Mouse (Mus musculus) embryo, embryonic 11 days (tissue): ENCODE data around the gene Slc22a12.

Source experiments
- DNase-seq: peaks from one replicate; pipeline ENCODE4 v3.0.0-alpha.2; 2015

Gene Slc22a12

DNA sequence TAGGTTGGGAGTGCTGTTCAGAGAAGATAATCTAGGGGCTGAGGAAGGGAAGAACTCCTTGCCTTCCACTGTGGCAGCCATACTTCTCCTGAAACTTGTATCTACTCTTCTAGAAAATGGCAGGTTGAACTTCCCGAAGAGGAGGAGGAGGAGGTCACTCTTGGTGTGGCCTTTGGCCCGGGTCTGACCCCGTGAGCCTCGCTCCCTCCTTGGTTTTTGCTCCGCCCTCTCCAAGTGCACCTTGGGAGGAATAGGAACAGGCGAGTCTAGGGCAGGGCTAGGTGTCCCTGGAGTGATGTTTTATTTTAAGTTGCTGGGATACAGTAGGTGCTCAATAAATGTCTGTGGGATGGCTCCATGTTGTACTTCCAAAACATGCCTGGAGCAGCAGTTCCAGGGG lies 27.9 kb downstream of the Slc22a12 start:
- DNase-seq: no peak

DNA sequence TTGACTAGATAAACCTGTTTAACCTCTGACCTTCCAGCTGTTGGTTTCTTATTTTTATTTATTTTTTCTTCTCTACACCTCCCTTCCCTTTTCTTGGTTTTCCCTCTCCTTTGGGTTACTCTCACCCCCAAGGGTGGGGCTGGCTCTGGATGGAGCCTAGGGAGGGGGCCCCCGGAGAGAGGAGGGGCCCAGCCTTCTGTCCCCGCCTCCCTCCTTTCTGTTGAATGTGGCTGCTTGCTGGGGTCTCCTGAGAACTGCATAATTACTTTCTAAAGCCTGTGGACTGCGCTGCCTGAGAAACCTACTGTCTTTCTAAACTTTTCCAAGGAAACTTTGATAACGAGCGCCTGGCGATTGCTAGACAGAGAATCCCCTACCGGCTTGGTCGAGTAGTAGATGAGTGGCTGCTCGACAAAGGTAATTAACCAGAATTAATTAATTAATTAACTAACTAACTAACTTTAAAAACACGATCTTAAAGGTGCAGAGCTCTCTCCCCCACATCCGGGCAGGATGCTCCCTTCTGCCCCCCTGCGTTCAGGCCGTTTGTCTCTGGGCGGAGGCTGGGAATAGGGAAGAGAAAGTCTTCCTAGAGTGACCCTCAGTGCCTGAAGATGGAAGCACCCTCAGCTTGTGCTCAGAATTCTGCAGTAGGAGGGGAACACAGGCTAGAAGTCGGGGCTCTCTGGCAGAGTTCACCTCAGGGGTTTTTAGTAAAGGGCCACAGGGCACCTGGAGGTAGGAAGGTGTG lies 29.3 kb downstream of the Slc22a12 start:
- DNase-seq: no peak

DNA sequence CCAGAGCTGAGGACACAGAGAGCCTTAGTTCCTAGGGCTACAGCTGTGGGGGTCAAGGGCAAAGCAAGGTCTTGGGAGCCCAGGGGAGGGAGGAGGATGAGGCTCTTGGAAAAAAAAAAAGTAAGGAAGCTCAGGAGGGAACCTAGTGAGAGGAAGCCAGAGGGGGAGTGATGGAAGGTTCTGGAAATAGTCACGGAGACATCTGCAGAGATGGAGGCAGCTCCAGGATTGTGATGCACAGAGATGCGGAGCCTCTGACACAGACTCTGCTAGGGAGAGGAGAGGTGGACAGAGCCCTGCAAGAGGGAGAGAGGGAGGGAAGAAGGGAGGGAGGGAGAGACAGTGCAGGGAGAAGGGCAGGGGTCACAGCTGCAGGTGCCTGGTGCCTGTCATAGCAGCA lies 32.3 kb downstream of the Slc22a12 start:
- no peak for DNase-seq

DNA sequence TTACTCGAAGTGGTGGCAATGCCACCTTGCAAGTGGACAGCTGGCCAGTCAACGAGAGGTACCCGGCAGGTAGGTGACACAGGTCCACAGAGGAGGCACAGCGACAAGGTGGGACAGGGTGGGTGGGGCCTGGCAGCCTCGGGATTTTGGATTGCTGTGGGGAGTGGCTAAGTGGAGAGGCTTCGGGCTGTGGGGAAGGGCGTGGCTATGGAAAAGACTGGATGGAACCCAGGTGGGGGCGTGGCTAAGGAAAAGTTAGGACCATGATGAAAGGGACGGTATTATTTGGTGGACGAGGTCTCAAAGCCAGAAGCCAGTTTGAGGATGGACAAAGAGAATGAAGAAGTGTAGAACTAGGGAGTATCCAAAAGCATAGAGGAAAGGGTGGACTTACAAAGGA lies 33.0 kb downstream of the Slc22a12 start:
- DNase-seq: no peak

DNA sequence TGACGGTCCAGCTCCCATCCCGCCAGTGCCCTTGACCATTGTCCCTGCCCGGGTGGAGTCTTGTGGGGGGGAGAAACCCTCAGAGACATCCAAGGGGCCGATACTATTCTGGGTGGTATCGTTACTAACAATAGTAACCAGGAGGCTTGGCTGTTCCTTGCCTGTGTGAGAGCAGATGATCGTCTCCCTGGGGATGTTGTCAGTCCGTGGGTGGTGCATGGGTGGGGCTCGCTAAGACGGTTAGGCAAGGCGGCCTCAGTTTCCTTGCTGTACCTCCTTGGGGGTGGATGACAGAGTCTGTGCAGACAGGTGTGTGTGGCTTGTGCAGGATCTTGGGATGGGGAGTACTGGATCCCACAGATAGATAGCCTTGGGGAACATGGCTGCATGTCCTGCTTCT lies 35.4 kb downstream of the Slc22a12 start:
- DNase-seq: no peak

DNA sequence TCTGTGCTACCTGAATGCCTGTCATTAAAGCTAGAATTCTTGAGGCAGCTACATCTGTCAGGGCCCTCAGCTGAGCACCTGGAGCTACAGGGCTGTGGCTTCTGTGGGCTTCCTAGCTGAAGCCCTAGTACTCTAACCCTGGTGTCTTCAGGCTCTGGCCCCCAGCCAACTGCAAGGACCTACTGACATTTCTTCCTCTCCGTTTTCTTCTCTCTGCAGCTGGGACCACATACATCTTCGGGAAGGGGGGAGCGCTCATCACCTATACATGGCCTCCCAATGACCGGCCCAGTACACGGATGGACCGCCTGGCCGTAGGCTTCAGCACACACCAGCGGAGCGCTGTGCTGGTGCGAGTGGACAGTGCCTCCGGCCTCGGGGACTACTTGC lies 38.2 kb downstream of the Slc22a12 start:
- no peak for DNase-seq

DNA sequence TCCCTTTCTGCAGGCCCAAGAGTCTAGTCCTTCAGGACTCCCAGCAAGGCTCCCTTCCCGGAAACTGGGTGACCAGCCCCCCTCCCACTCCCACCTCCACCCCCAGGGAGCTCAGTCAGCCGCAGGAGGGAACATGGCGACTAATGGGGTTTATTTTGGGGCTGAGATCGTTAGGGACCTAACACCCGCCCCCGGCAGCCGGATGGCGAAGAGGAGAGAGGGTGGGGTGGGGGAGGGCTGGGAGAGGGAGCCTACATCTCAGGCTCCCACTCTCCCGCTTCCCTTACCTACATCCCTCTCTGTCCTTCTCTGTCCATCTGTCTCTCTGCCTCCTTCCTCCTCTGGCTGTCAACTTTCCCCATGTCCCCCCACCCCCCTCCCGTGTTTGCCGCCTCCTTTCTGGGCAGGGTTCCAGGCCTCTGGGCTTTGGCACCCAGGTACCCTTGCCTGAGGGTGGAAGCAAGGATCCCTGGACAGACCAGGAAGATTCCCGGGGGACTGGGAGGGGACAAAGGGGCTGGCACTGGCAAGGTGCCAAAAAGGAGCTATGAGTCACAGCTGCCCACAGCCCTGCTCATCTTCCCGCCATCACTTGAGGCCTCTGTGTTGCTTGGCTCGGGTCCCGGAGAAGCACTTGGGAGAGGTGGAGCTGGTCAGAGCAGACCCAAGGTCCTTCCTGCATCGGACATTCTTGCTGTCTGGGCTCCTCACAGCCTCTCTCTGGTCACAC lies 38.7 kb downstream of the Slc22a12 start:
- no peak for DNase-seq

DNA sequence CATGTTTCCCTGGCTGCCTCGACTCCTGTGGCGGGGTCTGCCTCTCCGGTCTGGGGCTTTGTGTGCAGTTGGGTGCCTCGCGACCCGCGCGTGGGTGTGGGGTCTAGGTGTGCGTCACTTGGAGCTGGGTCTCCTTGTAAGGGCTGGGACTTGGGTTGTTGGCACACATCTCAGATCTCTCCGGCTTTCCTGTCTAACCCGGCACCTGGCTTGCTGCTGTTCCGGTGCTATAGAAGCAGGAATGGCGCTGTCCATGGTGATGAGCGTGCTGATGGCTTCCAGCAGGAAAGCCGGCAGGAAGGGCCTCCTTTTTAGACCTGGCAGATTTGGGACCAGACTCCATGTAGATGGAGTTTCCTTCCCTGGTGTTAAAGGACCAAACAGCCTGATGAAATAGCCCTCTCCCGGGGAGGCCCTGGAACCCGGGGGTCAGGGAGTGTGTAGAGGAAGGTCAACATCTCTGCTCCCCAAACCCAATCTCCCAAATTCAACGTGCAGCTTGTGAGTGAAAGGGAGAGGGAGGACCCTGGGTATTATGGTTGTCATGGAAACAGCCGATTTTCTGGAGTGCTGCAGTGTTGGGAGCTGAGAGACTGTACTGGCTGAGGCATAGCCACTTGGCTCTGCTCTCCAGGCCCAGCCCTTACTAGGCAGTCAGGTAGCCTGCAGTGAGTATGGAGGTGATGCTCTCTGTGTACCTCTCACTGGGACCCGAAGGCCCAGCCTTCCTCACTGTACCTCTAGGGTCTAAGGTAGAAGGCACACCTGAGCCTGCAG lies 40.1 kb downstream of the Slc22a12 start:
- DNase-seq: peak; percentile 89

DNA sequence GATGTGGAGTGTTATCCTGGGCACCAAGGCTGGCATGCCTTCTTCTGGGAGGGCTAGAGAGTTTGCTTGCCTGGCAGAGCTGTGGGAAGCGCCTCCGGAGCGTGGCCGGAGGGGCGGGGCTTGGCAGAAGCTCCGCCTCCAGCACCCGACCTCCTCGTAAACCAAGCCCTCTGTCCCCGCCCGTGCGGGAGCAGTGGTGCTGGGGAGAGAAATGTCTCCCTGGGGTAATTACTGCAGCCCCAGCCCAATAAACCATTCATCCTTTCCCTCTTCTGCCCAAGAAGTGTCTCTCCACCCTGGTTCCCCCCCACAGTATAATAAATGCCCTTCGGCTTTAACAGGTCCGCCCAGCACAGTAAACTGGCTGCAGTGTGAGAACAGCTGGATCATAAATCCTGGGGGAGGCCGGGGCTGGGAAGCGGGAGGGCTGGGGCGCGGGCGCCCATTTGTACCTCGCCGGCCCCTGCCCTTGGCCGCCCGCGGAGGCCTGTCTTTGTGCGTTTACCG lies 40.7 kb downstream of the Slc22a12 start:
- DNase-seq: peak; percentile 79

DNA sequence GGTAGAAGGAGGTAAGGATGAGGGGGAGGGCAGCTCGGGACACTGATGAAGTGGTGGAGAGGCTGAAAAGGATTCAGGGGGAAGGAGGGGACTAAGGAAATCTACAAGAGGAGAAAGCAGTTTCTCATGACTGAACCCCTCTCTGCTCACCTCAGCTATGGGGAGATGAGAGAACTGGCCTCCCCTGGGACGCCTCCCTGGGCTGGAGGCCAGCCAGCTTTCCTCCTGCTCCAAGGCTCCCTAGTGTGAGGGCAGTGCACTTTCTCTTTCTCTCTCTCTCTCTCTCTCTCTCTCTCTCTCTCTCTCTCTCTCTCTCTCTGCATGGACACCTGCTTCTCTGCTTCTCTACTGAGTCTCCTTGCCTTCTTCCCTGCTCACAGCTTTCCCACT lies 42.2 kb downstream of the Slc22a12 start:
- no peak for DNase-seq

DNA sequence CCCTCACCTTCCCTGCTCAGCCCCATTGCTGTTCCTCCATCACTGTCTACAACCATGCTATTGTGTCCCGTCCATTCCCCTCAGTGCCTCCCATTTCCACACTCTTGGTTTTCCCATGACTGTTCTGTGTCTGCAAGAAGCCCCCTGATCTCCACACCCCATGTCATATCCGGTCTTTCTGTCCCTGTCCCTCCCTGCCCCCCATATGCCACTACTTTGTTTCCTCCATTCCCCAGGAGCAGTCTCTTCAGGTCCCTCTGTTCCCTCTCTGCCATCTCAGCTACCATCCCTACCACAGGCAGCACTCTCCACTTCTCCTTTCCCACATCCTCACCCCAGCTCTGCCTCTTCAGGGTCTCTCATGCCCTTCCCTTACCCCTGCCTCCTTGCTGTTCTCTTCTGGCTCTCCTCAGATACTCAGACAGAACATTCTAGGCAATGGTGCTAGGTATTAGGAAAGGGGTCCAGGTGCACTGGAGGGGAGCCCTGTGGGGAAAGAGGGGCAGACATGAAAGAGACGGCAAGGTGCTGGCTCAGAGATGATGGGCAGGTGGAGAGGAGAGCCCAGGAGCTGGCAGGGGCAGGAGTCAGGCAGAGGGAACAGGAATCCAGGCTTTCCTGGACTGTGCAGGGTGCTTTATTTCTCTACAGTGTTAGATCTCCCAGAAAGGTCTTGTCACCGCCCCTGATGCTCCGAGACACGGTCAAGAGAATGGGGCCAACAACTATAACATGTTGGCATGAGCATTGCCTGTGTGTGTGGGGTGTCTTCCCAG lies 42.8 kb downstream of the Slc22a12 start:
- no peak for DNase-seq

DNA sequence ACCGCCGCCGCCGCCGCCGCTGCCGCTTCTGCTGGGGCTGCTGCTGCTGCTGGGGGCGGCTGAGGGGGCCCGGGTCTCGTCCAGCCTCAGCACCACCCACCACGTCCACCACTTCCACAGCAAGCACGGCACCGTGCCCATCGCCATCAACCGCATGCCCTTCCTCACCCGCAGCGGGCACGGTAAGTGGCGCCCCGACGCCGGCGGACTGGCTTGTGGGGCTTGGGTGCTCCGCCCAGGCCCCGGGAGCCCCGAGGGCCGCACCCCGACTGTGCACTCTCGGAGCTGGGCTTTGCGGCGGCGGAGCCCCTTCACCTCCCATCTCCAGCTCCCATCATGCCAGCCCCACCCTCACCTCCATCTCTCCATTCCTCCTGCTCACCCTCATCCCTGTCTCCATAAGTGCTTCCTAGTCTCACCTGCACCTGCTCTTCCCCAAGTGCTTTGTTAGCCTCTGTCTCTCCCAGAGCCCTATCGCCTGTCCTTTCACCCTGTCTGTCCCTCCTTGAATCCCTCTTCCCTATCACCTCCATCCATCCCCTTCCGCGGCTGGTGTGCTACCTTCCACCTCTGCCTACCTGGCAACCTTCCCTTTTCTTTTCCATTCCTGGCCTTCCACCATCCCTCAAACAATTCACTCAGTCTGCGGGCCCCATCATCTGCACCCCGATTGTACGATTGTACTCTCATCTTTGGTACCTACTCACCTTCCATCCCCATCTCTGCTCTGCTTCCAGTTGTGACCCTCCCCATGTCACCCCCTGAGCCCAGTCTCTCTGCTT lies 44.3 kb downstream of the Slc22a12 start:
- no peak for DNase-seq

DNA sequence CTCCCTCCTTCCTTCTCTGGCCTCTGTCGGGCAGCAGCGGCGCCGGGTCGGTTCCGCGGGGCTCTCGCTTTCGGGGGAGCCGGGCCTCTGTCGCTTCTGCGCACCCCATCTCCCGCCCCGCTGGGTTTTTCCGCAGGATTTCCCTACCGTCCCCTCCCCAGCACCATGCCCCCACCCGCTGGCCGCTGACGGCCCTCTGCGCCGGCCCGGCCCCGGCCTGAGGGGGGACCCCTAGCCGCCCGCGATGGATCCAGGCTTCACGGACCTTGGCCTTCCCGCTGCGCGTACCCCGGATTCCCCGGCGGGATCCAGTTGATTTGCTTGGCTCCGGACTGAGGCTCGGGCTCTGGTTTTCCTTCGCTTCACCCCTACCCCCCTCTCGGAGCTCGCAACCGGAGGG lies 45.0 kb downstream of the Slc22a12 start:
- peak; percentile 43 for DNase-seq

DNA sequence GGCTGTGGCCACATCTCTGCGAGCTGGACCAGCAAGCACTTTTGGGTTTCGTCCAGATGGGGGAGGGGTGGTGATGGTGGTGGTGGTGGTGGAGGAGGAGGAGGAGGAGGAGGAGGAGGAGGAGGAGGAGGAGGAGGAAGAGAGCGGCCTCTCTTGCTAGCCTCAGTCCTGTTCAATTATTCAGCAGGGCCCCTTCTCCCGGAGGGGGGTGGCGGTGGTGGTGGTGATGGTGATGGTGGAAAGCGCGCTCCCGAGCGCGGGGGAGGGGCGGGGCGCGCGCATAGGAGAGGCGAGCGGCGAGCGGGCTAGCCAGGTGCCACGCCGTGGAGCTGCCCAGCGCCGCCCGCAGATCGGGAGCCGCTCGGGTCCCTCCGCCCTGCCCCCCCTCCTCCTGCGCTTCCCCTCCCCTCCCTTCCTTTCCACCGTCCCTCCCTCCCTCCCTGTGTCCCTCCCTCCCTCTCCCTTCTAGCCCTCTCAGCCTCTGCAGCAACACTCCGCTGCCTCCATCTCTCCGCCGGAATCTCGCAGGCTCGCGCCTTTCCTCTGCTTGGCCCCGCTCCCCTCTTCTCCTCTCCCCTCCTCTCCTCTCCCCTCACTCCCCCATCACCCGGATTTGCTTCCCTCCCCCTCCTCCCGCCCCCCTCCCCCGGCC lies 45.6 kb downstream of the Slc22a12 start:
- peak; percentile 83 for DNase-seq

DNA sequence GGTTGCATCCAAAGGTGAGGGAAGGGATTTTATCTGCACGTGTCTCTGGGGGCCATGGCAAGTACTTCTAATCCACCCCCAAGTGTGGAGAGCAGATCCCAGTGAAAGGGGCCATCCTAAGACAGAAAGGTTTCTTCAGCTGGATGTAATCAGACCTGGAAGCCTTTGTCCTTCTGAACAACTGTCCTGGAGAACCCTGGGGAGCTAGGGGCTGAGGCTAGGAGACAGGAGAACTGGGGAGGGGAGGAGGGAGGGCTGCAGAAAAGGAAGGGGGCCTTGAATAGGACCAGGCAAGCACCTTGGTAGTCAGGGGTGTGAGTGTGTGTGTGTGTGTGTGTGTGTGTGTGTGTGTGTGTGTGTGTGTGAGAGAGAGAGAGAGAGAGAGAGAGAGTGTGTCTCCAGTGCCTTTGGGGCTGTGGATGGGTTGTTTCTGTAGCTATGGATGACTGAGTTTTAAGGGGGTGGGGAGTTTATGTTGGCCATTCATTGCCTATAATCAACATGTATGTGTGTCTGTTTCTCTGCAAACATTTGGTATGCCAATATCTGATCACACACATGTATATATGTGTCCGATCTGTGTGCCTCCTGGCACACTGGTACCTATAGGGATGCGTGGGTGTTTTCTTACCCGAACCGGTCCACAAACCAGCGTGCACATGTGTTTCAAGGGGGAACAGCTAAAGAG lies 46.2 kb downstream of the Slc22a12 start:
- no peak for DNase-seq

DNA sequence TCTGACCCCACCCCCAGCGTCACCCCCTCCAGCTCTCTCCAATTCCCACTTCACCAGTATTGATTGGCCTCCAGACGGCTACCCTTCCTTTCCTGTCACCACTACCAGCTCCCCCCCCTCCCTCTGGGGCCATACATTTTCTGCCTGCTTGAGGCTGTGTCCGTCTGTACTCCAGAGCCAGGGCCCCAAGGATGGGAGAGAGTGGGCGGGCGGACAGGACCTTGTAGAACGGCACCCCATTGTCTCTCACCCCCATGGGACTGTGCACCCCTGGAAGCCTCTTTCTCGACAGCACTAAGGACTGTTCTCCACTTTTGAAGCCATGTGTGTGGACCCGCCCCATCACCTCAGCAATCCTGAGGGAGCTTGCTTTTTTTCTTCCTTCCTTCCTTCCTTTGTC lies 47.1 kb downstream of the Slc22a12 start:
- DNase-seq: no peak

DNA sequence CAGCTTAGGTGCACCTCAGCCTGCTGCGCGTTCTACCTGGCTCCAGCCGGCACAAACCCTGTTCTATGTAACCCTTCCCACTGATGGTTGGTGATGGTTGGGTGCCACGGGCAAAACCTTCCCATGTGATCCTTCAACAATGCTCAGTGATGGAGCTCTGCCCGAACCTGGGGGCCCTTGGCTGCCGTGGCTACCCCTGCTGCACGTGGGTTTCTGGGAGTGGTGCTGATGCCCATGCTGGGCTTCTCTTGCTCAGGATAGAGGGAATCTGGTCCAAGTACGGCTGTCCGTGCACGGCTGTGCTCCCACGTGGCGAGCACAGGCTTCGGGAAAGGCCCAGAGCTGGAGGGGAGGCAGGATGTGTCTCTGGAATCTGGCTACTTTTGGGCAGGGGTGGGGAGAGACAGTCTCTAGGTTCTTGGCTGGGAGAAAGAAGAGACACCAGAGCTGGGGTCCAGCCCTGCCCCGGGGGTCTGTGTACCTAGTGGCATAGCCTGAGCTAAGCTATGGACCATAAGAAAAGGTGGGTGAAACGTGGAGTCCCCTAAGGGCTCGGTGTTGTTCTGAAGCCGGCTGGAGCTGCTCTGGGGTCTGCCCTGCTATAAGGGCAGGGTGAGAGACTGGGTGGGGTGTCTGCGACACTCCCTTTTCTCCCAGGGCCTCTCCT lies 48.2 kb downstream of the Slc22a12 start:
- no peak for DNase-seq

DNA sequence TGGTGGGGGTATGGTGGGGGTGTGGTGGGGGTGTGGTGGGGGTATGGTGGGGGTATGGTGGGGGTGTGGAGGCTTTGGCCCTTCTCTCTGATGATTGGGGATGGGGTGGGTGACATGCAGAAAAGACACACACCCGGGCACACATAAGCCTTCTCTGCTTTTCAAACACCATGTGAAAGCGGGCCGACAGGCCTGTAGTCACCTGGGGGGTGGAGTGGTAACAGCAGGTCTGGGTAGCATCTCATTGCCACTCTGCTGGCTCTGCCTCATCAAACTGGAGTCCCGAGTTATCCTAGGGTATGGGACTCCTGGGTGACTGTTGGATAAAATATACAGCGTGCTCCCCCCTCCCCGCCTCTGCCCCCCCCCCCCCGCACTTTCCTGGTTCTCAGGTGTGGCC lies 48.8 kb downstream of the Slc22a12 start:
- DNase-seq: no peak

DNA sequence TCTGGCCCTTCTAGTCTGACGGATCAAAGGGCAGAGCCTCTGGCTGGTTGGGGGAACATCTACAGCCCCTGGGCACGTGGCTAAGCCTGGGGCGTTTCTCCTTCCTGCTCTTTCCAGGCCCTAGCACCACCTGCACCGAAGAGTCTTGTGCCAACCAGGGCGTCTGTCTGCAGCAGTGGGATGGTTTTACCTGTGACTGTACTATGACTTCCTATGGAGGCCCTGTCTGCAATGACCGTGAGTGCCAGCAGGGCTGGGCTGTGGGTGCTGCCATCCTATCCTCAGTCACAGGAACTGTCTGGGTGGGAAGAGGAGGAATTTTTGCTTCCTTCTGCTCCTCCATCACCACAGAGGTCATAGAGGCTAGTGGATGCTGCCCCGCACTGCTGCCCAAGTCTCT lies 49.6 kb downstream of the Slc22a12 start:
- no peak for DNase-seq

DNA sequence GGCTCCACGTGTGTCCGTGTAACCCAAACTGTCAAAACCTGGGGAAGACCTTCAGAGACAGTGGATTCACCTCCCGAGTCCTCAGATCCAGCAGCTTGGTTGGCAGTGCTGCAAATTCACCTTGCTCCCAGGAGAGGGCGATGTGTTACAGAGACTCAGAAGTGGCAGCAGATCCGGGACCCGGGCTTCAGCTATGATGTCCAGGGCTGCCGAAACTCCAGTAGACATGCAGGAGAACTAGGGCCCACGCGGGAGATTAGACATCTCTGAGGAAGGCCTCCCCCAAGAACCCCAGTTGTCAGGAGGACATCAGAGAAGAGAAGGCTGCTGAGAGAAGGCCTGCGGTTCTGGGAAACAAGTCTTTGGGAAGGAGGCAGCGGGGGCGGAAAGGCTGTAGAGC lies 50.7 kb downstream of the Slc22a12 start:
- peak; percentile 84 for DNase-seq
